Mouse (Mus musculus) brown adipose tissue, adult 24 weeks (tissue): ENCODE results near the gene Fpr2. TPM values are rescaled to one million over a fixed set of nuclear protein-coding genes. Genes with fewer than 3 reads are reported as not detected.
"Not testable (repeated sequence)": the region's sequence is repeated elsewhere in the genome, so short reads cannot be mapped to it uniquely, and the experiment has no call there.

ENCODE experiments used
- H3K27ac ChIP-seq: fragments of 200-500 bp; replicated peaks from 2 replicates; pipeline ENCODE4 v1.5.1; 2012; ENCODE audit warnings: low read depth, mild to moderate bottlenecking, low read length
- H3K4me1 ChIP-seq: fragments of 200-500 bp; 2 replicates; pipeline ENCODE4 v1.6.1; 2012; ENCODE audit warnings: low read length, mixed read lengths; ENCODE audit not compliant: control insufficient read depth, insufficient read depth, insufficient read length
- H3K4me3 ChIP-seq: fragments of 200-500 bp; 2 replicates; pipeline ENCODE4 v1.5.1; 2012; ENCODE audit warnings: low read depth, mild to moderate bottlenecking, low read length, moderate library complexity; ENCODE audit not compliant: insufficient read depth
- polyA plus RNA-seq: library from polyadenylated mRNA; stranded (reverse); fragments of >200 nt; gene quantifications from 2 replicates; pipeline ENCODE4 v1.2.4, GENCODE M21; 2012; ENCODE audit not compliant: missing spikeins, insufficient read depth, insufficient read length

Gene Fpr2
- 1.3 and 1.6 TPM in 2 replicates for polyA plus RNA-seq

DNA sequence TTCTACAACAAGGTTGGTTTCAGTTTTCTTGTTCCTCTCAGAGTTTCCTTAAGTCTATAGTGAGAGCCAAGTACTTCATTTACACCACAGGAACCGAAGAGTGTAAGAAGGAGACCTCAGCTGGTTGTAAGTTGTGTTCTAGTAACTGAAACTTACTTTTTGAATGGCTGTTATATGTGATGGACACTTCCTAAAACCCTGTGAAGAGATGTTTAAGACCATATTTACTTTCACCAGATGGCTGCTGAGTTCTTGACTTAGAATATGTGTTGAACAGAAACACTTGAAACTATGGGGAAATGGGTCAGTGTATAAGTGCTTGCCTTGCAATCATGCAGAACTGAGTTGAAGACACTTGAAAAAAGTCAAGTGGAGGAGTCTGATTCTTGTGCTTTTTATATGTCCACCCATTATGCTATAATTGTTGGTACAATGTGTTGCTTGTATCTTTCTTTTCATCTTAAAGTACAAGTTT lies at the start of gene Fpr2, which contains the start of gene Fpr3:
Gene Fpr2 (plus strand): TSS at position 51 of the 475 bp plus-strand sequence.
Gene Fpr3 (plus strand): TSS at position 79 of the 475 bp plus-strand sequence.
- no peaks in the 10 kb centered on the region for H3K4me1 ChIP-seq
- no peak within 1 kb of the TSS for H3K27ac ChIP-seq
- H3K4me3 ChIP-seq = no peak within 1 kb of the TSS

DNA sequence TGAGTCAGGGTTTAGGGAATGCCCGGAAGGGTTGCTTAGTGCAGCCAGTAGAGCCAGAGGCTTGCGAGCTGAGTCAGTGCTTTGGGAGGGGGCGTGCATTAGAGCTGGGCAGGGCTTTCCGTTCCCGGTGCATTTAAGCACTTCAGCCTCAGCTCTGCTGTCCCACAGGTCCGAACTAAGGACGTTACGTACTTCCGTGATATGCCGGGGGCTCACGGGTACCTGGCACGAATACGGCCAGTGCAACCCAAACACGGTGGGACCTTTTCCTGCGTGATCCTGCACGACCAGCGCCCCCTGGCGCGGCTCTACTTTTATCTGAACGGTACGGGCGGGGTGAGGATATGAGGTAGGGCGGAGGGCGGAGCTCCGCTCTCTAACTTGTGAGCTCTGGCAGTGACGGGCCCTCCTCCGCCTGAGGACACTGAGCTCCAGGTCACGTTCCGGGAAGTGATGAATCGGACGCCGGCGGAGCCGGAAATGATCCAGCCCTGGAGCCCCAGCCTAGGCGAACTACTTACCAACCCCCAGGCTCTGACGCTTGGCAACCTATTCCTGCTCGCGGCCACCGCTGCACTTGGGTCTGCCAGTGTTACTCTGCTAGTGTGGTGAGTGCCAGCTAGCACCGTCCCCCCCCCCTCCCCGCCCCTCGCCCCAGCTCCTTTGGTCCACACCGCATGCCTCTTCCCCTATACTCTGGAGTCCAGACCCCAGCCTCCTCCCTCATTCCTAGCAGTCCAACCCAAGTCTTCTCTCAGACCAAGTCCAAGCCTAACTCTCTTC lies 49.5 kb upstream of the Fpr2 start:
- Histone ChIP-seq H3K27ac (peak overlapping the region; percentile 93), H3K4me1 (peaks cover 2% of the 10 kb centered on the region; the same call in 1 of the 2 replicates)

GRCm38 (mm10) chr17:17839276-17839675 lies 48.3 kb upstream of the Fpr2 start:
- Histone ChIP-seq H3K4me3 (no peak overlapping the region), H3K27ac (no peak overlapping the region), H3K4me1 (peaks cover 2% of the 10 kb centered on the region; the same call in 1 of the 2 replicates)

More for the DNA sequence above, 49.5 kb upstream of the Fpr2 start:
- peak overlapping the region; percentile 70 for H3K4me3 ChIP-seq

DNA sequence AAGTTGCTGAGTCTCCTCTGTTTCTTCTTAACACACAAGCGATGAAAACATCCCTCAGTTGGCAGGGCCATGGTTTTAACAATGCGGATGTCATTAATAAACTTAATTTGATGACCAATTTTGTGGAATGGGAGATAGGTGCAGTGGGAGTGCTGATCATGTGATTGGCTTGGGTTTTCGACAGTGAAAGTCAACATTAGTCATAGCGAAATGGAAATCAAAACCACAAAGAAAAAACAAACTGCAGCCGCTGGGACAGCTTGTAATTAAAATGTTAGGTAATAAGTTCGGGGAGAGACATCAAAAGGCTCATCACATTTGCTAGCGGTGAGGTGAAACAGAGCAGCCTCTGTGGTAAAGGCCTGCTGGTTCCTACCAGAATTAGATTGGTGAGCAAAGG lies 46.8 kb upstream of the Fpr2 start:
- Histone ChIP-seq H3K4me3 (no peak overlapping the region), H3K27ac (no peak overlapping the region), H3K4me1 (peaks cover 2% of the 10 kb centered on the region; the same call in 1 of the 2 replicates)

DNA sequence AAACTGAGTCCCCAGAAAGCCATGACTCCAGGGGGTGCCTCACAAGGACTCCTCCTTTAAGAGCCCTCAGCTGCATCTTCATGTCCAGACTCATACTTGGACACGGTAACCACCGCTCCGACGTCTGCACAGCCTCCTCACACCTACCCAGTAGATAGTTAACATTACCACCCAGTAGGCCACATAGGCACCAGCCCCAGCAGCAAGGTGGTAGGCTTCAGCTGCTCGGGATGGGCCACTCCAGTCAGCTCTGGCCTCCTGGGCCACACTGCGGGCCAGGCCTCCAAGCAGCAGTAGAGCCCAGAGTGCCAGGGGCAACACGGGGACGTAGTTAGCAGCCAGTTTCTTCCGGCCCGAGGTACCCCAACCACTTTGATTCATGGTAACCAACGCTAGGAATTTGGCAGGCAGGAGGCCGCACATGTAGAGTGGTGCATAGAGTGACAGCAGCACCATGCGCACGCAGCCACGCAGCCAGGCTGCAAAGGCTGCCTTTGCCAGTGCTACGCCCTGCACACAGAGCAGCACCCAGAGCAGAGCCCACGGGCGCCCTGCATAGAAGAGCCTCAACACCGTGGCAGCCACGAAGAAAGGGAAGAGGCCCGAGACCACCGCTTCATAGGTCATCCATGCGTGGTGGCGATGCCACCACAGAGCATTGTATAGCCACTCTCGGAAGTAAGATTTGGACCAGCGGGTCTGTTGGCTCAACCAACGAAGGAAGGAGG lies 43.9 kb upstream of the Fpr2 start:
- no peaks in the 10 kb centered on the region for H3K4me1 ChIP-seq
- H3K27ac ChIP-seq = no peak overlapping the region
- H3K4me3 ChIP-seq = no peak overlapping the region

DNA sequence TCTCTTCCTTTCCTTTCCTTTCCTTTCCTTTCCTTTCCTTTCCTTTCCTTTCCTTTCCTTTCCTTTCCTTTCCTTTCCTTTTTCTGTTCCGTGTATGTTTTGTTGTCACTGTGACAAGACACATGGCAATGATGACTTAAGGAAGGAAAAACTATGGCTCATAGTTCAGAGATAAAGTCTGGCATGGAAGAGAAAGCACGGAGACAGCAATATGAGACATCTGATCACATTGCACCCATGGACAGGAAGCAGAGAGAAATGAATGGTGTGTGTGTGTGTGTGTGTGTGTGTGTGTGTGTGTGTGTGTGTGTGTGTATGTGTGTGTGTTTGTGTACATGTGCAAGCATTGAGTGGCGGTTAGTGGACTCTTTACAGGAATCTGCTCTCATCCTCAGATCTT lies 43.0 kb upstream of the Fpr2 start:
- H3K4me3 ChIP-seq, H3K4me1 ChIP-seq, H3K27ac ChIP-seq: not testable (repeated sequence)

DNA sequence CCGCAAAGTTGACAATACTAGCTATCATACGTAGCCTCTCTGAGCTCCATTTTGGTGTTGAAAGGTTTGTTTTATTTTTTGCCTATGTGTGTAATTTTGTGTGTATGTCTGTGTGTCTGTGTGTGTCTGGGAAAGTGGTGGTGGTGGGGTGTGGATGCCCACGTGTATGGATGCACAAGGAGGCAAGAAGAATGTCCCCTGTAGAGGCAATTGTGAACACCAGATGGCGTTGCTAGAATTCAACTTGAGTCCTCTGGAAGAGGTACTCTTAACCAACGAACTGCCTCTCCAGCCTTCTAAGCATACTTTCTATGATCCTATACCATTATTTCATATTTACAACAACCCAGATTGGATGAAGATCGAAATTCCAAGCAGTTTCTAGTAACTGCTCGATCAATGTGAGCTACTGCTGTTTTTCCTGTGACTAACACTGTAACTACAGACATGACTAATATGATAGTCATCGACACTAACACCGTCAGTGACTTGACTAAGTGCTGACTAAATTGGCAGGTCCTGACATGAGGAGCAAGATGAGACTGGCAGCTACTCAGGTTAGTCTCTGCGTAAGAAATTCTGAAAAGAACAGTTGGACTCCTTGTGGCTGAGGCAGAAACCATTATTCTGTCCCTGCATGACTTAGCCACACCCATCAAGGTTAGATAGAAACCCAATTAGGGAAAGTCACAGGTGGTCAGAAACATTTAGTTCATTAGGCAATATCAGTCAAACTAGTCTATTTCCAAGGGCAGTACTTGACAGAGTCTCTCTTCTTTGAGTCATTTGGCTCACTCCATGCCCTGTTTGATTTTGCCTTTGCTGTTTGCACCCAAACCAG lies 42.2 kb upstream of the Fpr2 start:
- H3K4me3 ChIP-seq = no peak overlapping the region
- no peak overlapping the region for H3K27ac ChIP-seq
- no peaks in the 10 kb centered on the region for H3K4me1 ChIP-seq

DNA sequence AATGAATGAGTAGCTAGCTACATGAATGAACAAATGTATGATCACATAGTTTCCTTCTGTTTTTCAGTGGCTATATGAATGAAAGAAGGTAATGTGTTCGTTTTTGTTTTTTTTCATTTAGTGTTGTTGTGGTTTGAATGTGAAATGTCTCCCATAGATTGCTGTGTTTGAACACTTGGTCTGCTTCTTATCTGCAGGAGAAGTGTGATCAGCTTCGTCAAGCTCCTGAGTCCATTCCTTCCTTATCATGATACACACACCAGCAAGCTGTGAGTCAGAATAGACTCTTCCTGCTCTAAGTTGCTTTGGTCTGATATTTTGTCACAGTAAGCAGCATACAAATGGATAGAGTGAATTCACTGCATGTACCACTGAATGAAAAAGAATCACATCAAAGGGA lies 38.6 kb upstream of the Fpr2 start:
- Histone ChIP-seq H3K4me3 (no peak overlapping the region), H3K27ac (no peak overlapping the region), H3K4me1 (no peaks in the 10 kb centered on the region)

- Histone ChIP-seq H3K27ac (no peak overlapping the region), H3K4me1 (no peaks in the 10 kb centered on the region), H3K4me3 (no peak overlapping the region)
Observed at GRCm38 (mm10) chr17:17849906-17850712, 37.5 kb upstream of the Fpr2 start.

DNA sequence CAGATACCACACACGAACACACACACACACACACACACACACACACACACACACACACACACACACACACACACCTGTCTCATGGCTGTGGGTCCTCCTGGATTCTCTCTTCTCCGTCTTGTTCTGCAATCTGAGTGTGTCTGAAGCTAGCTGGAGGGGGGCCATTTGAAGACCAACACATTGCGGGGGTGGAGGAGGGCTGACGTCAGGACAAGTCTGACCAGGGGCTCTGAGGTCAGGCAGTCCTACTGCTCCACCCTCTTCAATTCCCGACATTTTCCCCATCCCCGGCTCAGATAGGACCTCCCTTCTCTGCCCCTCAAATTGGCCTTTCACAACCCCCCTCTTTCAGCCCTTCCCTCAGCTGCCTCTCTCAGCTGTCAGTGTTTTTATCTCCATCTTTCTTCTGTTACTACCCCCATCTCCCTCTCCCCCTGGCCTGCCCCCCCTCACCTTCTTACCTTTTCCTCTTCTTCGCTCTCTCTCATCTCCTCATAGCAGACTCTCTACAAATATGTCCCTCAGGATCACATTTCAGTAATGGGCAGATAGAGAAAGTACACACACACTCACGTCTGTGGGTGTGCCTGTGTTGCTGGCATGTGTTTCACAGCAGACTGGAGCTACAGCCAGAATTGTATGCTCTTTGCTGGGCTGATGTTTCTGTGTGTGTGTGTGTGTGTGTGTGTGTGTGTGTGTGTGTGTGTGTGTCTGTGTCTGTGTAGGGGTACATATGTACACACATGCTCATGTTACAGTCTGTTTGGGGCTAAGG lies 32.4 kb upstream of the Fpr2 start, which contains the start of gene Has1:
Gene Has1 (minus strand): TSS at position 142 of the 775 bp plus-strand sequence.
- Histone ChIP-seq H3K4me1 (no peaks in the 10 kb centered on the region), H3K4me3 (no peak within 1 kb of the TSS), H3K27ac (no peak within 1 kb of the TSS)

DNA sequence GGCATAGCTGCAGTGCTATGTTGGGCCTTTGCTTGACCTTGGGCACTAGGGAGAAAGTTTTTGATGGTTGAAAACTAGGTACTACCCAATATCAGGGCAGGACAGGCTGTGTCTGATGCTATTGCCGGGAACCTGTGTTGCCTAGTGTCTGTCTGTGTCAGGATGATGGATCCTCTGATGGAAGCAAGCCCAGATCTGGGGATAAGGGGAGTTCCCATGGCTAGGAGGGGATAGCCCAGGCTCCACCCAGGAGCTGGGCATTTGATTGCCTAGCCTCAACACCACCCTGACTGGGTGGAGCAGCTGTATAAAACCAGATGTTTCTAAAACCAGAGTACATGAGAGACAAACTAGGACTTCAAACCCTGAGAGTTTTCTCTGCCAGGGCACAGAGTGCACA lies 31.0 kb upstream of the Fpr2 start:
- H3K4me1 ChIP-seq = no peaks in the 10 kb centered on the region
- no peak overlapping the region for H3K4me3 ChIP-seq
- H3K27ac ChIP-seq = no peak overlapping the region

DNA sequence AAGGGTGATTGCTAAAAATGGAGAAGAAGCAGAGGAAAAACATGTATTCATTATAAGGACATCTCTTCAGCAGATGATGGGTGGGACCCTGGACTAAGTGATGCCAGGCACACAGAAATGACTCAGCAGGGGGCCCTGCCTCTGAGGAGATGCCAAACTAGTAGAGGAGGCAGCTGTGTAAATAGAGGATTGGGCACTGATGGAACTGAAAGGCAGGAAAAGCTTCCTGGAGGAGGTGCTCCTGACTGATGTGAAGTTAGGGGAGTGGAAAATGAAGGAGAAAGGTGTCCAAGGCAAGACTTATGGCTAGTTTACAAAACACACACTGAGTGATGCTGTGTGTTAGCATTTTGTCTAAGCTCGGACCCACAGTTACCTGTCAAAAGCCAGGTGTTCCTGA lies 30.2 kb upstream of the Fpr2 start:
- H3K27ac ChIP-seq = no peak overlapping the region
- H3K4me3 ChIP-seq = no peak overlapping the region
- H3K4me1 ChIP-seq = no peaks in the 10 kb centered on the region

DNA sequence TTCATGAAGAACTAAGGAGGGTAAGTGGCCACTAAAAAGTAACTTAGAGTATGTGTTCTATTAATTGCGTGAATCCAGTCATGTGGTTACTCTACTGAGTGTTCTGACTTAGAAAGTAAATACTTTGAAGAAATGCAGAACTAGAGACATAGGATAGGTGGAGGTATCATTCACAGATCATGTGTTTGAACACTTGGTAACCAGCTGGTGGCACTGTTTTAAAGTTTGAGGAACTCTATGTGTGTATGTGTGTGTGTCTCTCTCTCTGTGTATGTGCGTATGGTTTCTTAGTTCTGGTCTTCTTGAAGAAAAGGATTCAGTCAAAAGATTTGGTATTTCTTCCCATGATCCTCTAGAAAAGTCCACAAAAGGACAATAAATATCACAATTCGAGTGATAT lies 27.5 kb upstream of the Fpr2 start:
- H3K4me3 ChIP-seq = no peak overlapping the region
- H3K27ac ChIP-seq = no peak overlapping the region
- no peaks in the 10 kb centered on the region for H3K4me1 ChIP-seq
